In the genomic region with DNA sequence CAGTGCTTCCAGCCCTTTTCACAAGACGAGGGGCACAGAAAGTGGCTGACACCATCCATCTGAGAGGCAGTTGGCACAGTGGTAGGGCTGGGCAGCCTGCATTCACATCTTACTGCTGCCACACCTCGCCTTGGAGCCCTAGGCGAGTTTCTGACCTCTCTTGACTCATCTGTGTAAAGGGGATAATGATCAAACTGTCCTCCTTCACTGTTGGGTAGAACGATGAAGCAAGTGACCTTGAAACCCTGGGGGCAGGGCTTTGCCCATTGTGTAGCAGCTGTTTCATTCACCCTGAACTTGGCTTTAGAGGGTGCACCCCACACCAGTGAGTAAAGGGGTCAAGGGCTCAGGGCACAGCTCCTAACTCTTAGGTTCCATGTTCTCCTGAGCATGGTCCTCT, we compare ENCODE assay signal across 18 mouse cellular contexts.
"Had no signal": no experiment of that assay in that cellular context is flagged by ENCODE, and none has a peak within 500 bp of the region (broad histone marks: within the 10 kb centered on the region; RNA-seq: fewer than 3 reads in every experiment).

No protein-coding gene starts in this region.

- H3K4me2 ChIP-seq: lung, embryonic 14.5 days; midbrain, embryonic 12.5 days; neural tube, embryonic 13.5 days; neural tube, embryonic 15.5 days; stomach, embryonic 15.5 days had no signal

- ATAC-seq: midbrain, embryonic 16.5 days had no signal

- H3K27me3 ChIP-seq: midbrain, embryonic 12.5 days; neural tube, embryonic 13.5 days; neural tube, embryonic 15.5 days; stomach, embryonic 15.5 days had no signal

- H3K4me1 ChIP-seq: neural tube, embryonic 15.5 days; stomach, embryonic 15.5 days had no signal

- H3K4me3 ChIP-seq: midbrain, embryonic 10.5 days; midbrain, embryonic 12.5 days; myocyte; neural tube, embryonic 13.5 days; neural tube, embryonic 15.5 days; stomach, embryonic 15.5 days had no signal

- H3K9me3 ChIP-seq: midbrain, embryonic 10.5 days; midbrain, embryonic 12.5 days; neural tube, embryonic 13.5 days; neural tube, embryonic 15.5 days; stomach, embryonic 15.5 days had no signal

- H3K36me3 ChIP-seq: midbrain, embryonic 10.5 days; midbrain, embryonic 12.5 days; neural tube, embryonic 13.5 days; neural tube, embryonic 15.5 days; stomach, embryonic 15.5 days had no signal

- H3K27ac ChIP-seq: midbrain, embryonic 10.5 days; midbrain, embryonic 12.5 days; neural tube, embryonic 13.5 days; neural tube, embryonic 15.5 days; stomach, embryonic 15.5 days; stomach, postnatal 0 days had no signal

- DNase-seq: lung, embryonic 14.5 days; lung, postnatal 10 days; lung, postnatal 4 days; midbrain, embryonic 14.5 days; retina, postnatal 1 day; right cerebral cortex, adult 18-20 months; right cerebral cortex, postnatal 14 days; thymus, adult 2 months; thymus, postnatal 25 days; thymus, postnatal 4 days had no signal

- H3K9ac ChIP-seq: lung, embryonic 14.5 days; midbrain, embryonic 12.5 days; neural tube, embryonic 13.5 days; neural tube, embryonic 15.5 days; stomach, embryonic 15.5 days had no signal
